1 mouse cellular context compared by ENCODE assay signal in the genomic region with DNA sequence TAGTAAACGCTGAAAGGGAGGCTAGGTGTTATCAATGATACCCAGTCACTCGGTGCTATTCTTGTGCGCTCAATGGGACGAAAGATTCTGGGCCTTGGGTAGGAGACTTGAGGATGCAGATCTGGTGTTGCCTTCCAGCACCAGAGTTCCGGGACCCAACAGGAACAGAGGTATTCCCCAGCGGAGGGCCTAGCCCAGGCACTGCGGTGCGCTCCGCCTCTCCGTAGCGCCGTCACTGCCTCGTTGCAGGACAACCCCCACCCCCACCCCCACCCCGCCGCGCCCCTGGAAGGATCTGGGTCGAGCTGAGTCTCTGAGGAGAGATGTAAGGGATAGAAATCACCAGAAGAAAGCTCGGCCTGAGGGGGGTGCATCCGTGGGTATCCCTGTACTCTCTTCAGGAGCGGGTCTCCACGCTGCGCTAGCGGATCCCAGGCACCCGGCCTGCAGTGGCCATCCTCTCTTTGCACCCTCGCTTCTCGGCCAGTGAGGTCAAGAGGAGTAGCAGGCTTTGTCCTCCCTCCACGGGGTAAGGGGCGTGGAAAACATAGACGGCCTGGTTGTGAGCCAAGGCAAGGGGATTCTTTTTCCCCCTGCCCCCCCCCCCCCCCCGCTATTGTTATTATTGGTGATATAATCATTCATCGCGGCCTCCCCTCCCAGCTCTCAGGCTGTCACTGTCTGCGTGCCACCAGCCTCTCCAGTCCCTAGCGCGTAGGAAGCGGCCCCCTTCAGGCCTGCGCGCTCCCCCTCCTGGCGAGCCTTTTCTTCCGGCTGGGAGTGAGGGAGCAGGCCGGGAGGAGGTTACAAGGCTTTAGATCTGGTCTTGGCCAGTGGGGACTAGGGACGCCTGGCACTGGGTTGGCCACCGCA.
TF ChIP-seq lines count a peak whose summit lies in the region.

No protein-coding gene starts in this region.

TF ChIP-seq in myocyte, 11 proteins besides CTCF, POLR2A, EP300 and RAD21 (continued from another document):
- TF ChIP-seq CEBPB (IDR thresholded peaks at IDR 0.05; ENCODE audit: insufficient read depth, poor library complexity, severe bottlenecking) (no peak), MAX (IDR thresholded peaks at IDR 0.05; ENCODE audit: low read depth) (no peak)
